Mouse (Mus musculus) cerebellum, adult (tissue): ENCODE results near the gene Sgsm2.

Source experiments
- ATAC-seq: cut with Nextera tagmentation; 2 replicates; pipeline ENCODE4 v1.9.2; 2017; ENCODE audit warnings: mild to moderate bottlenecking, moderate library complexity, mixed read lengths; ENCODE audit not compliant: insufficient number of reproducible peaks, low FRiP score, low TSS enrichment

Sgsm2 gene

GRCm38 (mm10) chr11:74896901-74897677 is at the start of gene Sgsm2:
Sgsm2 (minus strand) TSS chr11:74897060.
- ATAC-seq: 0 out of 2 replicates have a peak, but pooled peaks have one; percentile 22

DNA sequence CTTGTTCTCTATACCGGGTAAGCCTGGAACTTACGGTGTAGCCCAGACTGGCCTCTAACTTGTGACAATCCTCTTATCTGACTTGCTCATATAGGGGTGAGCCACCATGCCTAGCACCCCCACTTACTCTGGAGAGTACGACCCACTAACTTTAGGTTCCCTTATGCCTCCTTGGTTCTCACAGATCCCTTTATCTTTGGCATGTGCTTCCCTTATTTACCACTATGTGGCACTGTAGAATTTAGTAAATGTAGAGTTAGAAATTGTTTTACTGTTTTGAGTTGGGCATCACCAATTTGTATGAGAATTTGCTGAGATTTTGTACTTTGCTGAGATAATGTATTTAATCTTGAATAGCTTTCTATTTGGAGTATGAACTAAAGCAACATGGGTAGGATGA is 49.5 kb upstream of the Sgsm2 start:
- no peak; the same call in 1 of the 2 replicates for ATAC-seq

GRCm38 (mm10) chr11:74930391-74930790 is 33.5 kb upstream of the Sgsm2 start:
- ATAC-seq: no peak

DNA sequence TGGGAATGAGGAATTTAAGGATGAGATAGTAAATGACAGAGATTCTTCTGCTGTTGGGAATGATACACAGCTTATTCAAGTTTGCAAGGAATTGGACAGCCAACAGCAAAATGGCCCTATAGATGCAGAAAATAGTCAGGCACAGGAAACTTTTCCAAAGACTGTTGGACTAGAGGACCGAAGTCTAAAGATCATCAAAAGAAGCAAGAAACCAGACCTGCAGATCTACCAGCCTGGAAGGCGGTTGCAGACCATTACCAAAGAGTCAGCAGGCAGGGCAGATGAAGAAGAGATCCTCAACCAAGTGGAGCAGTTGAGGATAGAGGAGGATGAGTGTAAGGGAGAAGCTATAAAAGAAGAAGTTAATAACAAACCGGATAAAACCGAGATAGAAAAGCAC is 32.3 kb upstream of the Sgsm2 start:
- no peak for ATAC-seq

DNA sequence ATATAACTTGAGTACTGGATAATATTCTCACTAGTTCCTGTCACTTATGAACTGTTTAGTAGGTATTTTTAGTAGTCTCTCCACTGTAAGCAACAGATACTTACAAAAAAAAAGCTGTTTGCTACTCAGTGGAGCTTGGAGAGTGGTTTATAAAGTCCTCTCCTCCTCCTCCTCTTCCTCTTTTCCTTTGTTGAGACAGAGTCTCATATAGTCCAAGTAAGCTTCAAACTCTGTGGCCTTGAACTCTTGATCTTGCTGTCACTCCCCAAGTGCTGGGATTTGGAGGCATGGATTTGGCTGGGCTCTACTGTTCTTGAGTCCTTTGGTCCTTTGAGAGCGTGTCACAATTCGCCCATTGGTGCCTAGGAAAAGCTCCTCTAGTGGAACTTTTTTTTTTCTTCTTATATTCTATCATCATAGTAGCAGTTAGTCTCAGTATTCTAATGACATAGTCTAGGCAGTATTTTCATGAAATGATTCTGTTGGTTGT is 30.4 kb upstream of the Sgsm2 start:
- ATAC-seq: no peak

DNA sequence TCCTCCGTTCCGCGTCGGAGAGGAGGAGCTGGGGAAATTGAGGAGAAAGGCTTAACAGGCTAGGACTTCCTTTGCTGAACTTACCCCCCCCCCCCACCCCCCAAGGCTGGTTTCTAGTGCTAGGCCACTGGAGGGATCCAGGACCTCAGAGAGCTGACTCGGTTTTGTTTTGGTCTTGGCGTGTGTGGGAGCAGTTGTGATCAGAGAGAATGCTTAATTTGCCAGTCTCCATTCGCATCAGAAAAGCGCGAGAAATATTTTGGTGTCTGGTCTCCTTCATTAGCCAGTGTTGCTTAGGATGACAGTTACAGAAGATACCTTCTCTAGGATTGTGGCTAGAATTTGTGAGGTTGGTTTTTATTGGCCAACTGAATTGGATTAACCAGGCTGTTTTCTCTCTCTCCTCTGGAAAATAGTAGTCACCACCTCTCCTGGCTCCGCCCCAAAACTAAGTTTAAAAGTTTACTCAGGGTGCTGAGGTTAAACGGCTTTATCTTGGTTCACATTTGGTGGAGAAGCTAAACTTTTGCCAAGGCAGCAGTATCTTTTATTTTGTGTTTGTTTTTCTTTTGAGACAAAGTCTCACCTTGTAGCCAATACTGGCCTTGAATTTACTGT is 29.6 kb upstream of the Sgsm2 start:
- ATAC-seq: no peak

DNA sequence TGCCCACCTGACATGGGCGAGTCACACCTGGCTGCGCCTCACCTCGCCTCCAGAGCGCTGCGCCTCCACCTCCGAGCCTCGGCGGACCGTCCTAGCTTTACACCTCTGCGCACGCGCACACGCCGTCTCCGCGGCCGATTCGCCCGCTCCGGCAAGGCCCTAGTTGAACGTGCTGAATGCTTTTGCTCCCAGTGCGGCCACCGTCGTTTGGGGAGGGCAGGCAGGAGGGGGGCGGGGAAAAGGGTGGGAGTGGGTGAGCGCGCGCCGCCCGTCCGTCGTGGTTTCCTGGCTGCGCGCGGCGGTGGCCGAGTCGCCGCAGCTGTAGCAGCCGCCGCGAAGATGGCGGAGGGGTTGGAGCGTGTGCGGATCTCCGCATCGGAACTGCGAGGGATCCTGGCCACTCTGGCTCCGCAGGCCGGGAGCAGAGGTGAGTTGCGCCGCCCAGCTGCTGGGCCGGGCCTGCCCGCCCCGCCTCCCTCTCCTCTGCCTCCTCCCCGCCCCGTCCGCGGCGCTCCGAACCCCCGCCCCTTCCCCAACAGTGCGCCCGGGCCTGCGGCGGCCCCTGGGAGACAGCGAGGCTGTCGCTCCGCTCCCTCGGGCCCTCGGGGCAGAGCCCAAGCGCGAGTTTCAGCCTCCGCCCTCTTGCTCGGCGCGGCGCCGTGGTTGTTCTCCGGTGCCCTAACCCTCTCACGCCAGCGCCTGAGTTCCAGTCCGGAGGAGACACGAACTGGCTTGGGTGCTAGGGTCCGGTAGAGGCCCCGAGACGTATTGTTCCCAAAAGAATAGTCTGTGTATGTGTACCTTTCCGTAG is 28.9 kb upstream of the Sgsm2 start, which contains the start of the genes Smg6 and Srr:
TSS of gene Smg6 (plus strand) at position 247 of the 811 bp plus-strand sequence.
TSS of gene Srr (minus strand) at position 372 of the 811 bp plus-strand sequence.
- ATAC-seq: peak; percentile 94

DNA sequence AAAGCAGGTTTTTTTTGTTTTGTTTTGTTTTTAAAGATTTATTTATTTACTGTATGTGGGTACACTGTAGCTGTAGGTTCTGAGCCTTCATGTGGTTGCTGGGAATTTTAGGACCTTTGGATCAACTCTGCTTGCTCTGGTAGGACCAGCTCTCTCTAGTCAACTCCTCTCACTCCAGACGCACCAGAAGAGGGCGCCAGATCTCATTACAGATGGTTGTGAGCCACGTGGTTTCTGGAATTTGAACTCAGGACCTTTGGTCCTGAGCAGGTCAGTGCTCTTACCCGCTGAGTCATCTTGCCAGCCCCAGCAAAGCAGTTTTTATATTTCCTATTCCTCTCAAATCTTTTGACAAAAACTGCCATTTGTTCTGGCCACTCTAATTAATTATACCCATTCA is 27.3 kb upstream of the Sgsm2 start:
- ATAC-seq: no peak

DNA sequence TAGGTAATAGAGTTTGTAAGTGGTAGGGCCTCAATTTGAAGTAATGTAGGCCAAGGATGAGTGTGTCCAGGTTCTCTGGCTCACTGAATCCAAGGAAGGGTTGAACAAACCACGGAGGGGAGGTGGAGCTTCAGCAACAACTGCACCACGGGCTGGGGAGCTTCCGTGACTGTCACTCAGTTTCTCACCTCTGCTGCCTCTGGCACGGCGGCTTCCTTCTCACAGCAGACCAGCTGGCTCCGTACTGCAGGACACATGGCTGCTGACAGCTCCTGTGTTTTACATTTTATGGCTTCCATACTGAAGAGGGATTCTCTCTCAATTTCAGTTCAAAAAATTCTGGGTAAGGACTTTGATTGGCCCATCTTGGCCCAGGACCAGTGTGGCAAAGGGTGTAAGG is 22.4 kb upstream of the Sgsm2 start:
- ATAC-seq: no peak

GRCm38 (mm10) chr11:74912492-74912891 is 15.6 kb upstream of the Sgsm2 start:
- ATAC-seq: no peak

- ATAC-seq: no peak
Observed at GRCm38 (mm10) chr11:74909978-74910377, 13.1 kb upstream of the Sgsm2 start.

- no peak for ATAC-seq
Observed at GRCm38 (mm10) chr11:74908618-74909399, 11.9 kb upstream of the Sgsm2 start.

DNA sequence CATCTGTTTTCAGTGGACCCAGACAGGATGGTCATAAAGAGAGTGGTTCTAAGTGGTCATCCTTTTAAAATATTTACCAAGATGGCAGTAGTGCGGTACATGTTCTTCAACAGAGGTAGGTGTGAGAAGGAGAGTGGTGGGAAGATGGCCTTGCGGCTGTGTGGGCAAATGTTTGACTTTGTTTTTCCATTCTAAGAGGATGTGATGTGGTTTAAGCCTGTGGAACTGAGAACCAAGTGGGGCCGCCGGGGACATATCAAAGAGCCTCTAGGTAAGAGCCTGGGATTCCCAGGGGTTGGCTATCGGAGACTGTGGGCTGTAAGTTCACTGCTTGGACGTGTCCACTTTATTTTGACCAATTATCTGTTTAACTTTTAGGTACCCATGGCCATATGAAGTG is 11.0 kb upstream of the Sgsm2 start:
- no peak for ATAC-seq

GRCm38 (mm10) chr11:74902416-74902815 is 5.6 kb upstream of the Sgsm2 start:
- no peak for ATAC-seq

DNA sequence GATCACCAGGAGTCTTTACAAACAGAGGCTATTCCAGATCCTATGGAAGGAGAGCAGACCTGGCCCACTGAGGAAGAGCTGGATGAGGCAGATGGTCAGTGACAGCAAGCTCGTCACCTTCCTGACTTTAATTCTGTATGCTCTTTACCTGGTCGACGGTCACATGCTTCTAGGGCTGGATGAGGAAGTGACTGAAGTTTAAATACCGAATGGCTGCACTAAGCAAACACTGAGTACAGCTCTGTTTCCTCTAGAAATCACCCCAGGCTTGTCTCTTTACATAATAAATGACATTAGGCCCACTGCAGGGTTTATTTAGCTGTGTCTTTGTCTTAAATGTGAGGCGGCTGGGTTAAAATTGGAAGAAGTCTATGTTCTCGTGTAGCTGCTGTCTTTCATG is 4.7 kb upstream of the Sgsm2 start:
- ATAC-seq: no peak

DNA sequence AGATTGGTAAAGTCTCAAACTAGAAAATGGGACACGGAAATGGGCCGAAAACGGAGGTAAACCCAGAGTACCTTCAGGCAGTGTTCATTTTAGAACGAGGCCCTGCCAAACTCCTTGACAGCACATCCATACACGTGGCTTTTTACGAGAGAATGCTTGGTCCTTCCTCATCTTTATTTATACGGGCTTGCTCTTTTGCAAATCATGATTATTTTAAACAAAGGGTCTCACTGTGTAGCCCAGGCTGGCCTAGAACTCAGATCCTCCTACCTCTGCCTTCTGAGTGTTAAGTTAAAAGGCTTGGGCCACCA is 1.6 kb upstream of the Sgsm2 start:
- no peak for ATAC-seq

- peak; percentile 87; the same call in 1 of the 2 replicates for ATAC-seq
Observed at GRCm38 (mm10) chr11:74897678-74898516, 1.0 kb upstream of the Sgsm2 start, which contains the start of gene Tsr1. Tsr1 (plus strand) TSS chr11:74898071.

DNA sequence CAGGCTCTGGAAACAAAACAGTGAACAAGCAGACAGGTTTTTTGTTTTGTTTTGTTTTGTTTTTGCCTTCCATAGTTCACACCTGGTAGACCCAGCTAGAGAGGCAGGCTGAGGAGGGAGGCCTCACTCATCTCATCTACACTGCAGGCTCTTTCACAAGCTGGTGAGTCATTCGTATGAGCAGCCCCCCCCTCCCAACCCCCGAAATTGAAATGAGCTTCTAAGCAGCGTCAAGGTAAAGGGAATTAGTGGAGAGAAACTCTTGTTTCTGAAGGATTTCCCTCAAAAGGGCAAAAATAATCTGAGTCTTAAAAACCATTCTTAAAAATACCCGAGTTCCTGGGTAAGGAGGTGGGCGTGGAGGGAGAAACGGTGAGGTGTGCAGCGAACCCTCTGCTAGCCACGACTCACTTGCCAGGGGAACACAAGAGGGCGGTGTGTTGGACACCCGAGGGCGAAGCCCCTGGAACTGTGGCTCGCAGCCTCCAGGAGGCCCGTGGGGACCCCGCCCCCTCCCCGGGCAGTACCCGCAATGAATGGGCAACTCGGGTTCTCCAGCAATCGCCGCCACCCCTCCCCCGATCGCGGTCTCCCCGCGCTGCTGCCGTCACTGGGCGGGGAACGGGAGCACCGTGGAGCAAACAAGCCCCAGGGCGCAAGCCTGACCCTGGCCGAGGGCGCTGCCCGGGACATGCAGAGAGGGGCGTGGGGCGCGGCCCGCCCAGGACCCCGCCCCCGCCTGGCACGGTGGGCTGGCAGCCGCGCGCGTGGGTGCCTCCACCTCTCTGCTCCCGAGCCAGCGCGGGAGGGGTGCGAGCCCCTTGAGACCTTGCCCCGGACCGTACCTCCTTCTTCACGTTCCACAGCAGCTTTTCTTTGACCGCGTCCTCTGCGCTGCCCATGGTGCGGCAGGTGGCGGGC is 620 bp downstream of the Sgsm2 start:
- ATAC-seq: peak; percentile 38; the same call in 1 of the 2 replicates
